Mouse (Mus musculus): ENCODE measurements at regions not wholly inside any gene's neighbourhood (a gene's known extent, or its start where the extent isn't known, plus 50 kb on each side); places are given as distances from the start of the nearest gene placed in this dataset.

DNA sequence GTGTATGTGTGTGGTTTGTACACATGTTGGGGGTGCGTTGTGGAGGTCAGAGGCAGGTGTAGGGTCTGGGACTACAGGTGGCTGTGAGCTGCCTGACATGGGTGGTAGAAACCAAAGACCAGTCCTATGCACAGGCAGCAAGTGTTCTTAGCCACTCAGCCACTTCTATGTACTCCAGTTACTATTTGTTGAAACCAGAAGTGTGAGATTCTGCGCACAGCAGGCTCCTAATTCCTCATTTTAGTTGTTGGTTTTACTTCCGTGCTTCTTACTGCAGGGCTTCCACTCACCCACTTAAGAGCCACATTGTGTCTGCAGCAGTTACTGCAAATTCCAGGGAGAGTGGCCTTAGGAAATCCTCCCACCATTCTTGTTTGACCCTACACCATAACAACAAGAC, 208.0 kb upstream of the Runx1 start:
- no peaks in the 10 kb centered on the region for H3K27me3 ChIP-seq (ENCODE audit: control insufficient read depth, insufficient read depth, low read length)
- ATAC-seq (ENCODE audit: insufficient read depth, low FRiP score, low TSS enrichment): no peak
- DNase-seq (ENCODE audit: low spot score): no peak
- H3K4me3 ChIP-seq (ENCODE audit: low read depth, low read length): no peak overlapping the region
- WGBS: 79% methylated on average over 3 of the region's 3 CpGs
- H3K9me3 ChIP-seq (ENCODE audit: control insufficient read depth, low read length): no peaks in the 10 kb centered on the region
- H3K36me3 ChIP-seq (ENCODE audit: control insufficient read depth, insufficient read depth, low read length): no peaks in the 10 kb centered on the region
- H3K9ac ChIP-seq (ENCODE audit: low read length): no peak overlapping the region
- no peak overlapping the region for H3K4me2 ChIP-seq (ENCODE audit: low read depth)
- no peak overlapping the region for H3K27ac ChIP-seq (ENCODE audit: low read depth, low read length)
- no peaks in the 10 kb centered on the region for H3K4me1 ChIP-seq (ENCODE audit: control insufficient read depth, insufficient read depth, low read length)

DNA sequence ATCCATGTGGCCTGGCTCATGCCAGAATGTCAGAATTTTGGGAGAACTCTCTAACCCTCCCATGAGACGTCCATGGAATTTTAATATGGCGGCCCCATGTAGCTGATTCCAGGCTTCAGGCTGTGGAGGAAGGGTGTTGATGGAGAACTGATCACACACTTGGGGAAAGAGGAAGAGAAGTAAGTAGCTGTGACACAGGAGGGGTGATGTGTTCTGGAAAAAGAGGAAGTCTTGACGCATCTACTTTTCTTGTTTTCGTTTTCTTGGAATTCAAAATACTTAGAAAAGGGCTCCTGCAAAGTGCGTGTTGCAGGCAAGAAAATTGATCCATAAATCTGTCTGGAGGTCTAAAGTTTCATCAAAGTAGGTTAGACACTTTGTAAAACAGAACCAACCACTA, 205.7 kb upstream of the Runx1 start:
- no peak overlapping the region for H3K9ac ChIP-seq (ENCODE audit: low read length)
- H3K4me2 ChIP-seq (ENCODE audit: low read depth): no peak overlapping the region
- no peaks in the 10 kb centered on the region for H3K4me1 ChIP-seq (ENCODE audit: control insufficient read depth, insufficient read depth, low read length)
- H3K9me3 ChIP-seq (ENCODE audit: control insufficient read depth, low read length): no peaks in the 10 kb centered on the region
- DNase-seq (ENCODE audit: low spot score) (no peak), ATAC-seq (ENCODE audit: insufficient read depth, low FRiP score, low TSS enrichment) (no peak)
- H3K4me3 ChIP-seq (ENCODE audit: low read depth, low read length): no peak overlapping the region
- H3K36me3 ChIP-seq (ENCODE audit: control insufficient read depth, insufficient read depth, low read length): no peaks in the 10 kb centered on the region
- no peak overlapping the region for H3K27ac ChIP-seq (ENCODE audit: low read depth, low read length)
- no peaks in the 10 kb centered on the region for H3K27me3 ChIP-seq (ENCODE audit: control insufficient read depth, insufficient read depth, low read length)
- 88% methylated on average over 5 of the region's 5 CpGs for WGBS

DNA sequence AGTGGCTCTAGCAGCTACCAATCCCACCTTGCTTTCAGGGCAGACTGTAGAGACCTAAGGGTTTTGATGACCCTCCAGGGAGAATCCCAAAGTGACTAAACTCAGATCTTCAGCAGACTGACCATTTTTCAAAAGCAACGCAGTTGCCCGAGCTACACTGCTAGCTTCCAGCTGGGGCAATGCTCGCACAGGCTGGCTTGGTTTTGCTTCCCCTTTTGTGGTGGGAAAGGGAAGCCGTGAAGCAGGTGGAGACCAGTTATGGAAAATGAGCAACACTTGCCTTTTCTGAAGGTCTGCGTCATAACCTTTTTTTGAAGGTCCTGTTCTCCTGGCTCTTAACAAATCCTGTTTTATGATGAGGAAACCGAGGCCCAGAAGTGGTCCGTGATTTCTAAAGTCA, 202.7 kb upstream of the Runx1 start:
- Histone ChIP-seq H3K9me3 (ENCODE audit: control insufficient read depth, low read length) (no peaks in the 10 kb centered on the region), H3K4me2 (ENCODE audit: low read depth) (no peak overlapping the region), H3K4me1 (ENCODE audit: control insufficient read depth, insufficient read depth, low read length) (no peaks in the 10 kb centered on the region), H3K27me3 (ENCODE audit: control insufficient read depth, insufficient read depth, low read length) (no peaks in the 10 kb centered on the region), H3K27ac (ENCODE audit: low read depth, low read length) (no peak overlapping the region), H3K36me3 (ENCODE audit: control insufficient read depth, insufficient read depth, low read length) (no peaks in the 10 kb centered on the region), H3K9ac (ENCODE audit: low read length) (no peak overlapping the region), H3K4me3 (ENCODE audit: low read depth, low read length) (no peak overlapping the region)
- DNase-seq (ENCODE audit: low spot score): no peak
- no peak for ATAC-seq (ENCODE audit: insufficient read depth, low FRiP score, low TSS enrichment)
- WGBS: 81% methylated on average over 7 of the region's 7 CpGs

DNA sequence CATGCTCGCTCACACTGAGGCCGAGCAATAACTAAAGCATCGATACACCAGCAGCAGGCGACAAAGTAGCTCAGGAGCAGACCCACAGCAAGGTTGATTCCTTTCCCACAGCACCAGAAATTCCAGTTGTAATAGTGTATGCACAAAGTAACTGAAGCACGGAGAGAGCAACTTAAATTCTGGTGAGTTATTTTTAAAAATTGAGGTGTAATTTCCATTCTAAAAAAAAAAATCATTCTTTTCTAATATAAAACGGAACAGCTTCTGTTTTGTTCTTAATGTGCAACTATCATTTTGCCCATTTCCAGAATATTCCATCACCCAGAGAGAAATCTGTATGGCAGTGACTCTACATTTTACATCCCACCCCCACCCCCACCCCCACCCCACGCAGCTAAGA, 202.1 kb upstream of the Runx1 start:
- no peaks in the 10 kb centered on the region for H3K4me1 ChIP-seq (ENCODE audit: control insufficient read depth, insufficient read depth, low read length)
- no peak for ATAC-seq (ENCODE audit: insufficient read depth, low FRiP score, low TSS enrichment)
- H3K36me3 ChIP-seq (ENCODE audit: control insufficient read depth, insufficient read depth, low read length): no peaks in the 10 kb centered on the region
- no peaks in the 10 kb centered on the region for H3K27me3 ChIP-seq (ENCODE audit: control insufficient read depth, insufficient read depth, low read length)
- H3K9ac ChIP-seq (ENCODE audit: low read length): no peak overlapping the region
- H3K4me2 ChIP-seq (ENCODE audit: low read depth): no peak overlapping the region
- no peak for DNase-seq (ENCODE audit: low spot score)
- H3K27ac ChIP-seq (ENCODE audit: low read depth, low read length): no peak overlapping the region
- no peak overlapping the region for H3K4me3 ChIP-seq (ENCODE audit: low read depth, low read length)
- 88% methylated on average over 7 of the region's 7 CpGs for WGBS
- no peaks in the 10 kb centered on the region for H3K9me3 ChIP-seq (ENCODE audit: control insufficient read depth, low read length)

DNA sequence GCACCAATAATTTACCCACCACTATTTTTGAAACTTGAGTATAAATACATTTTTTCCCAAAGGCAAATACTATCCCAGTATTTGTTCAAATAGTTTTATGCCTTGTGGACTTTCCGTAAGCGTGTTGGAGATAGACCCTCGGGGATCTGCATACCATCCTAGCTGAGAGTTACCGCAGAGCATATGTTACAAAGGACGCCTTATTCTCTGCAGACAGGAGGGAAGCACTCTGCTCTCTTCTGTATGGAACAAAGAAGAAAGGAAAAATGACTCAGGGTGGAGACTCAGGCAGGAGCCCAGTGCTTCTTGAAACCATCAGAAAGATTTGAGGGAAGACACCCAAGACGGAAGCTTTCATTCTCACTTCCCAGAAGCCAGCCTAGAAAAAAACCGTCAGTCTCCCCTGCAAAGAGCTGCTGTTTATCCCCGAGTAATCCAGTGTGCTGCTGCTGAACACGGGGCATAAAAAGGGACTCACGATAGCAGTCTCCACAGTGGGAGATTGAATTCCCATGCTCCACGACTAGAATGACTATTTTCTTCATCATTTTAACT, 200.2 kb upstream of the Runx1 start:
- no peaks in the 10 kb centered on the region for H3K4me1 ChIP-seq (ENCODE audit: control insufficient read depth, insufficient read depth, low read length)
- H3K36me3 ChIP-seq (ENCODE audit: control insufficient read depth, insufficient read depth, low read length): no peaks in the 10 kb centered on the region
- no peak overlapping the region for H3K4me2 ChIP-seq (ENCODE audit: low read depth)
- H3K27me3 ChIP-seq (ENCODE audit: control insufficient read depth, insufficient read depth, low read length): no peaks in the 10 kb centered on the region
- H3K4me3 ChIP-seq (ENCODE audit: low read depth, low read length): no peak overlapping the region
- H3K9ac ChIP-seq (ENCODE audit: low read length): no peak overlapping the region
- ATAC-seq (ENCODE audit: insufficient read depth, low FRiP score, low TSS enrichment) (no peak), DNase-seq (ENCODE audit: low spot score) (no peak)
- H3K9me3 ChIP-seq (ENCODE audit: control insufficient read depth, low read length): no peaks in the 10 kb centered on the region
- no peak overlapping the region for H3K27ac ChIP-seq (ENCODE audit: low read depth, low read length)
- 58% methylated on average over 11 of the region's 11 CpGs for WGBS

DNA sequence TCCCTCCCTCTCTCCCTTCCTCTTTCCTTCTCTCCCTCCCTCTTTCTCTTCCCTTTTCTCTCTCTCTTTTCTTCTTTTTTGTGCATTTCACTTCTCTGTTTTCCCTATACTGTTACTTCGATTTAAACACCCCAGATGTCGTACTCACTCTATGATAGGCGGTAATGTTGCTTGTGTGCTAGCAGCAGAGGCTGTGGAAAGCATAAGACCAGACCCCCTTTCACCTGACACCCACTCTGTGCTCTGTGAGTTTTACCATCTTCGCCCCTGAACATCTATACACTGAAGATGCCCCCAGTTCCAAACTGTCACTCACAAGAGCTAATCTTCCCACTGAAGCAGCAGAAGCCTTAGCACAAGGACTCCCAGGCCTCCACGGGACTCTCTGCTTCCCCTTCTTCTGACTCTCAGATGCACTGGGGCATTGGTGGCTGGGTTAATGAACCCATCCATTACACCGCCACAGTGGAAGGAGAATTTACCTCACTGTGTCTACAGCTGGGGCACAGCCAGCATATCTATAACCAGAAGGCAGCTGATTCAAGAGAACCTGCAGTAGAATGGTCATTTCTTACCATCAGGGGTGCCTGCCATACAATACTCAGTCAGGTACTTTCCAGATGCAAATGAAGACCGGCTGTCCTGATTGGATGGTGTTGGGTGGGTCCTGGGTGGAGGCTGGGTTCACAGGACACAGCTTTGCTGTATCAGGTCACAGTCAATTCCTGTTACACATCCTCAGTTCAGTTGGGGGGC, 194.0 kb upstream of the Runx1 start:
- no peak overlapping the region for H3K9ac ChIP-seq (ENCODE audit: low read length)
- no peaks in the 10 kb centered on the region for H3K4me1 ChIP-seq (ENCODE audit: control insufficient read depth, insufficient read depth, low read length)
- no peaks in the 10 kb centered on the region for H3K36me3 ChIP-seq (ENCODE audit: control insufficient read depth, insufficient read depth, low read length)
- no peaks in the 10 kb centered on the region for H3K9me3 ChIP-seq (ENCODE audit: control insufficient read depth, low read length)
- DNase-seq (ENCODE audit: low spot score) (no peak), ATAC-seq (ENCODE audit: insufficient read depth, low FRiP score, low TSS enrichment) (no peak)
- H3K27me3 ChIP-seq (ENCODE audit: control insufficient read depth, insufficient read depth, low read length): no peaks in the 10 kb centered on the region
- no peak overlapping the region for H3K4me3 ChIP-seq (ENCODE audit: low read depth, low read length)
- H3K27ac ChIP-seq (ENCODE audit: low read depth, low read length): no peak overlapping the region
- no peak overlapping the region for H3K4me2 ChIP-seq (ENCODE audit: low read depth)
- WGBS: 75% methylated on average over 7 of the region's 7 CpGs

DNA sequence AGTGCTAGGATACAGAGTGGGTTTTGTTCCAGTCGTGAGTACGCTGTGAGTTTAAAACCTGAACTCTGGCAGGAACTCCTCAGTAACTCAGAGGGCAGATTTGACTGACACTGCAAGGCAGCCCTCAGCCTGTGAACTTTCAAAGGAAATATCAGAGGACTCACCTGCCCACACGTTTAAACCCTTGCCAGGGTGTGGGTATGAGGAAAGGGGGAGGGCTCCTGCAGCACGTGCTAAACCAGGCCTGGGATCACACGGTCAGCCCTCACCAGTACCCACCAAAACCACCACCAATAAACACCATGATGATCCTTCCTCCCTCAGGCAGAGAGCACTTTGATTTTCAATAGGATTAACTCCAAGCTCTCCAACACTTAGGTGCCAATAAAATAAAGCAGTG, 192.8 kb upstream of the Runx1 start:
- Histone ChIP-seq H3K27me3 (ENCODE audit: control insufficient read depth, insufficient read depth, low read length) (no peaks in the 10 kb centered on the region), H3K4me2 (ENCODE audit: low read depth) (no peak overlapping the region), H3K27ac (ENCODE audit: low read depth, low read length) (no peak overlapping the region), H3K9ac (ENCODE audit: low read length) (no peak overlapping the region), H3K36me3 (ENCODE audit: control insufficient read depth, insufficient read depth, low read length) (no peaks in the 10 kb centered on the region), H3K4me1 (ENCODE audit: control insufficient read depth, insufficient read depth, low read length) (no peaks in the 10 kb centered on the region), H3K4me3 (ENCODE audit: low read depth, low read length) (no peak overlapping the region), H3K9me3 (ENCODE audit: control insufficient read depth, low read length) (no peaks in the 10 kb centered on the region)
- 49% methylated on average over 5 of the region's 5 CpGs for WGBS
- no peak for DNase-seq (ENCODE audit: low spot score)
- no peak for ATAC-seq (ENCODE audit: insufficient read depth, low FRiP score, low TSS enrichment)

DNA sequence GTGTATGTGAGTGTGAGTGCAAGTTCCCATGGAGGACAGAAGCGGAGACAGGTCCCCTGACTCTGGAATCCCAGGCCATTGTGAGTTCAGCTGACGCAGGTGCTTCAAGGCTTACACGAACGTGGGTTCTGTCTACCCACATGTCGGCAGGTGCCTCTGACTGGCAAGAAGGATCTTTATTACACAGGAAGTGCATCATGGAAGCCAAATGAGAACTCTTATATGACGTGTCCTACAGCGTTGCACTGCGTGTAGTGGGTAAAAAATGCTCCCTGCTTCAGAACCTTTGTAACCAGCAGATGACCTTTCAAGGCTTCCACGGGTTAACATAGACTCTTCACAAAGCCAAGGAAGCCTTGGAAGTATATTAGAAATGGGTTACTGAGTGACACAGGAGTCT, 191.1 kb upstream of the Runx1 start:
- Histone ChIP-seq H3K4me3 (ENCODE audit: low read depth, low read length) (no peak overlapping the region), H3K4me1 (ENCODE audit: control insufficient read depth, insufficient read depth, low read length) (no peaks in the 10 kb centered on the region), H3K9me3 (ENCODE audit: control insufficient read depth, low read length) (no peaks in the 10 kb centered on the region), H3K27ac (ENCODE audit: low read depth, low read length) (no peak overlapping the region), H3K4me2 (ENCODE audit: low read depth) (no peak overlapping the region), H3K9ac (ENCODE audit: low read length) (no peak overlapping the region), H3K27me3 (ENCODE audit: control insufficient read depth, insufficient read depth, low read length) (no peaks in the 10 kb centered on the region), H3K36me3 (ENCODE audit: control insufficient read depth, insufficient read depth, low read length) (no peaks in the 10 kb centered on the region)
- WGBS: 92% methylated on average over 9 of the region's 9 CpGs
- DNase-seq (ENCODE audit: low spot score) (no peak), ATAC-seq (ENCODE audit: insufficient read depth, low FRiP score, low TSS enrichment) (no peak)

DNA sequence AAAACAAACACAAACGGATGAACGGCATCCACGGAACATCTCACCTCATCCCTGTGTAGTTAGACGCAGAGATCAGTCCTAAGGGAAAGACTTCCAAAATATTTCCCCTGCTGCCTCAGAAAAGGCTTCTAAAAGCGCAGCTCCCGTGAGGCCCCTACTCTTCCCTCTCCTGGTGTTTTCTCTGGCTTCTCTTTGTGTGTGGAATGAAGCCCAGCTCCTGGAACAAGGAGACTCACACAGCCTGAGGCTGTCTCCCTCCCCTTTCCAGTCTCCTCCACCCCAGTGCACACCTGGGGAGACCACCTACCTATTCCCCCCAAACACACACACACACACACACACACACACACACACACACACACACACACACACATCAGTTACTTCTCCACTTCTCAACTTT, 189.7 kb upstream of the Runx1 start:
- DNase-seq (ENCODE audit: low spot score): no peak
- no peaks in the 10 kb centered on the region for H3K27me3 ChIP-seq (ENCODE audit: control insufficient read depth, insufficient read depth, low read length)
- H3K27ac ChIP-seq (ENCODE audit: low read depth, low read length): no peak overlapping the region
- H3K4me2 ChIP-seq (ENCODE audit: low read depth): no peak overlapping the region
- H3K9ac ChIP-seq (ENCODE audit: low read length): no peak overlapping the region
- H3K4me3 ChIP-seq (ENCODE audit: low read depth, low read length): no peak overlapping the region
- 63% methylated on average over 6 of the region's 6 CpGs for WGBS
- no peaks in the 10 kb centered on the region for H3K36me3 ChIP-seq (ENCODE audit: control insufficient read depth, insufficient read depth, low read length)
- ATAC-seq (ENCODE audit: insufficient read depth, low FRiP score, low TSS enrichment): no peak
- no peaks in the 10 kb centered on the region for H3K9me3 ChIP-seq (ENCODE audit: control insufficient read depth, low read length)
- H3K4me1 ChIP-seq (ENCODE audit: control insufficient read depth, insufficient read depth, low read length): no peaks in the 10 kb centered on the region
